Mouse (Mus musculus) limb, embryonic 15.5 days (tissue): ENCODE measurements around the gene Vps26a. TPM values are rescaled to one million over a fixed set of nuclear protein-coding genes. Genes with fewer than 3 reads are reported as not detected.

ENCODE experiments used
- polyA plus RNA-seq: library from polyadenylated mRNA; unstranded; fragments of >200 nt; fragmentation: Nextera tagmentation; extraction: Ambion mirVana; gene quantifications from 2 replicates; pipeline ENCODE4 v1.2.1, GENCODE M21; 2015

The Vps26a gene
- polyA plus RNA-seq, 1 experiment from 2014 or later = 76.1 TPM

Other genes with a start within 250 kb of the Vps26a start
- not detected in 2 replicates for gene Tacr2, start 234.4 kb downstream of the Vps26a start, polyA plus RNA-seq
- 48.8 and 48.9 TPM in 2 replicates for gene Hk1, start 106.9 kb downstream of the Vps26a start, polyA plus RNA-seq
- gene Hkdc1, start 64.3 kb downstream of the Vps26a start, polyA plus RNA-seq = 2.4 and 3.2 TPM in 2 replicates
- gene 4930507D05Rik, start 37.3 kb downstream of the Vps26a start, polyA plus RNA-seq = 0.35 and 0.37 TPM in 2 replicates
- gene Supv3l1, start 37.1 kb downstream of the Vps26a start, polyA plus RNA-seq = 22.6 and 22.8 TPM in 2 replicates
- gene Srgn, start 40.6 kb upstream of the Vps26a start, polyA plus RNA-seq = 50.5 and 56.2 TPM in 2 replicates
- gene Kif1bp, start 91.7 kb upstream of the Vps26a start, polyA plus RNA-seq = 31.9 and 36.9 TPM in 2 replicates
- gene Ddx21, start 115.5 kb upstream of the Vps26a start, polyA plus RNA-seq = 17.4 and 18.3 TPM in 2 replicates
- gene Ddx50, start 164.4 kb upstream of the Vps26a start, polyA plus RNA-seq = 147 and 157 TPM in 2 replicates
- 1.1 and 1.4 TPM in 2 replicates for gene Stox1, start 239.3 kb upstream of the Vps26a start, polyA plus RNA-seq